Mouse (Mus musculus) small intestine, adult 2 months (tissue): Measurements from ENCODE around the gene Nhej1.

Experiments used
- CTCF ChIP-seq: fragments of 200-500 bp; IDR thresholded peaks from 2 replicates; pipeline ENCODE4 v1.5.1; 2012; ENCODE audit warnings: low read depth, mild to moderate bottlenecking, control low read depth, inconsistent platforms, low read length, moderate library complexity, mixed read lengths; ENCODE audit not compliant: insufficient replicate concordance, insufficient read length; ENCODE audit errors: extremely low read depth
- POLR2A ChIP-seq: fragments of 200-500 bp; IDR thresholded peaks from 2 replicates; pipeline ENCODE4 v1.6.1; 2012; ENCODE audit warnings: low read depth, mild to moderate bottlenecking, control low read depth, inconsistent platforms, low read length, moderate library complexity

DNA sequence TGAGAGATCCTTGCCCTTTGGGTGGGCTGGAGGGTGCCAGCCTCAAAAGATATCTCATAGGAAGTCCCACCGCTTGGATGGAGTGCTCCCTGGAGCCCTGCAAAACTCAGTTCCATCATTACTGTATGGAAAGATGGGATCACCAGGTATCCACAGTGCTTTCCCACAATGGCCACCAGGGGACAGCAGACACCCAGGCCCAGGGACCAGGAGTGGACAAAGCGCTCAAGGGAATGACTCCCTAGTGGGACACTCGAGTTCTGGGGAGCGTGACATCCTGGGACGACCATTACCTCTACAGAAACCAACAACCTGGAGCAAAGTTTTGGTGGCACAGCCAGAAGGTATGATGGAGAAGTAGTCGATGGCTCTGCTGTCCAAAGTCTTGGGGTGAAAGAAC is 198.3 kb downstream of the Nhej1 start:
- no peak for TF ChIP-seq POLR2A
- peak; percentile 98 for TF ChIP-seq CTCF
